Mouse (Mus musculus) heart, postnatal 4 days (tissue): ENCODE data around the gene E2f8. TPM values are rescaled to one million over a fixed set of nuclear protein-coding genes. Genes with fewer than 3 reads are reported as not detected.

Source experiments
- DNase-seq: peaks from one replicate; pipeline ENCODE4 v3.0.0; 2021
- total RNA-seq, 2 experiments: library from RNA; stranded (reverse); gene quantifications; 2 replicates each; pipeline ENCODE4 v1.2.3; 2021

E2f8 gene
- total RNA-seq, 2 experiments from 2014 or later, result 17.6 to 18.5 TPM

- DNase-seq, result no peak
Observed at GRCm38 (mm10) chr7:48888751-48889150, 7.4 kb upstream of the E2f8 start.

GRCm38 (mm10) chr7:48887973-48888372, 6.6 kb upstream of the E2f8 start:
- no peak for DNase-seq

GRCm38 (mm10) chr7:48884266-48884611, 2.8 kb upstream of the E2f8 start:
- DNase-seq, result no peak

GRCm38 (mm10) chr7:48883525-48884265, 2.3 kb upstream of the E2f8 start:
- no peak for DNase-seq

GRCm38 (mm10) chr7:48881971-48882609, 694 bp upstream of the E2f8 start:
- peak; percentile 22 for DNase-seq

- peak; percentile 98 for DNase-seq
Observed at GRCm38 (mm10) chr7:48880591-48881481, 560 bp downstream of the E2f8 start.

GRCm38 (mm10) chr7:48879574-48879973, 1.8 kb downstream of the E2f8 start:
- no peak for DNase-seq

GRCm38 (mm10) chr7:48877786-48878390, 3.5 kb downstream of the E2f8 start:
- no peak for DNase-seq

- peak; percentile 67 for DNase-seq
Observed at GRCm38 (mm10) chr7:48876526-48876925, 4.9 kb downstream of the E2f8 start.

- no peak for DNase-seq
Observed at GRCm38 (mm10) chr7:48875096-48875495, 6.3 kb downstream of the E2f8 start.

GRCm38 (mm10) chr7:48871292-48871691, 10.1 kb downstream of the E2f8 start:
- no peak for DNase-seq

- no peak for DNase-seq
Observed at GRCm38 (mm10) chr7:48870579-48871180, 10.7 kb downstream of the E2f8 start.

- no peak for DNase-seq
Observed at GRCm38 (mm10) chr7:48870144-48870543, 11.3 kb downstream of the E2f8 start.

GRCm38 (mm10) chr7:48867576-48867975, 13.8 kb downstream of the E2f8 start:
- peak; percentile 57 for DNase-seq

- no peak for DNase-seq
Observed at GRCm38 (mm10) chr7:48864671-48865458, 16.5 kb downstream of the E2f8 start.

GRCm38 (mm10) chr7:48864199-48864598, 17.2 kb downstream of the E2f8 start:
- DNase-seq, result no peak

GRCm38 (mm10) chr7:48861796-48862195, 19.6 kb downstream of the E2f8 start:
- DNase-seq, result no peak

GRCm38 (mm10) chr7:48860948-48861347, 20.4 kb downstream of the E2f8 start:
- DNase-seq, result no peak

GRCm38 (mm10) chr7:48859362-48859761, 22.0 kb downstream of the E2f8 start:
- no peak for DNase-seq

GRCm38 (mm10) chr7:48858257-48858656, 23.1 kb downstream of the E2f8 start:
- DNase-seq, result no peak

- no peak for DNase-seq
Observed at GRCm38 (mm10) chr7:48855461-48855860, 25.9 kb downstream of the E2f8 start.
